In the genomic region with DNA sequence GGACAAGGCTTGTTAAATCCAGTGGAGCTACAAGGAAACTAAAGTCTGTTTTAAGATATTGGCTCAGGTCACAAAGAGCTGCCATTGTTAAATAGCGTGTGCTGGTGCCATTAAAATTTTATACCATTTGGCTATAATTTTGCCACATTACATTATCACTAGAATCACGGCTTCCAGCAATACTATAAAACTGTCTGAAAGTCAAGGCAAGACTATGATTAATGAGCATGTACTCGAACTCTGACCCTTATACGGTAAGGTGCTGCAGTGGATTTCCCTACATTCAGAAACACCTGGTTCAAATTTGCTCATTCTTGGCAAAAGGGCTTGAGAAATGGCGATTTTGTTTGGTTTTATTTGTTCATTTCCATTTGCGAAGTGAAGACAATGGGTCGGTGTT, we compare ENCODE assay signal across 26 mouse cellular contexts.
DNase-seq lines count a peak whose midpoint lies in the region; ATAC-seq lines count a peak whose summit lies in the region.
"Had no signal": no experiment of that assay in that cellular context is flagged by ENCODE, and none has a peak within 500 bp of the region (broad histone marks: within the 10 kb centered on the region; RNA-seq: fewer than 3 reads in every experiment).

No protein-coding gene starts in this region.

- H3K4me2 ChIP-seq in limb, embryonic 12.5 days: no peak overlapping the region
- H3K4me2 ChIP-seq: embryonic facial prominence, embryonic 12.5 days; embryonic facial prominence, embryonic 15.5 days; heart, embryonic 13.5 days; hindbrain, embryonic 14.5 days had no signal

- no peak overlapping the region for H3K9ac ChIP-seq in limb, embryonic 12.5 days (replicated peaks)
- H3K9ac ChIP-seq: embryonic facial prominence, embryonic 12.5 days; embryonic facial prominence, embryonic 15.5 days; forebrain, postnatal 0 days; heart, embryonic 13.5 days; hindbrain, embryonic 14.5 days had no signal

- WGBS in limb, embryonic 12.5 days: 23% methylated on average over 7 of the region's 7 CpGs

- no peak overlapping the region for H3K27ac ChIP-seq in limb, embryonic 12.5 days
- H3K27ac ChIP-seq: embryonic facial prominence, embryonic 12.5 days; embryonic facial prominence, embryonic 15.5 days; heart, adult 2 months; heart, embryonic 10.5 days; heart, embryonic 13.5 days; hindbrain, embryonic 14.5 days; hindbrain, postnatal 0 days had no signal

- ATAC-seq in limb, embryonic 12.5 days (ENCODE audit: insufficient number of reproducible peaks, insufficient read depth, low FRiP score, low TSS enrichment, low read depth): 0 out of 2 replicates have a peak, but pooled peaks have one; percentile 64
- ATAC-seq: activated CD4-positive, CD25-positive, alpha-beta regulatory T cell, adult 4 months; forebrain, embryonic 14.5 days; forebrain, postnatal 0 days; hindbrain, postnatal 0 days had no signal

- peak; percentile 39 for DNase-seq in embryo, embryonic 10.5 days (ENCODE audit: low spot score)
- DNase-seq in embryo, embryonic 10 days (ENCODE audit: low spot score): no peak
- peak; percentile 80 for DNase-seq in hindlimb bud, embryonic 11.5 days (ENCODE audit: extremely low spot score, low read depth, low spot score)
- no peak for DNase-seq in layer of hippocampus, adult 9-10 months (ENCODE audit: low spot score)
- DNase-seq in urinary bladder, postnatal 10 days (ENCODE audit: low spot score): no peak
- DNase-seq in layer of hippocampus, adult 9-11 months: no peak
- DNase-seq: adrenal gland, adult 8-10 months; adrenal gland, postnatal 25 days; cerebellum, adult 11-12 months; cerebellum, adult 8-10 months; cerebellum, postnatal 10 days; cerebellum, postnatal 36 days; forebrain, postnatal 0 days; gastrocnemius, postnatal 36 days; heart, adult 2 months; heart, postnatal 14 days; heart, postnatal 4 days had no signal

- 0 out of 2 replicates have a peak, but pooled peaks cover 9% of the 10 kb centered on the region for H3K4me1 ChIP-seq in limb, embryonic 12.5 days (replicated peaks)
- H3K4me1 ChIP-seq: embryonic facial prominence, embryonic 12.5 days; embryonic facial prominence, embryonic 15.5 days; heart, embryonic 10.5 days; heart, embryonic 13.5 days had no signal

- H3K9me3 ChIP-seq in limb, embryonic 12.5 days: 0 out of 2 replicates have a peak, but pooled peaks cover 6% of the 10 kb centered on the region
- H3K9me3 ChIP-seq: embryonic facial prominence, embryonic 12.5 days; embryonic facial prominence, embryonic 15.5 days; heart, embryonic 10.5 days had no signal

- no peak overlapping the region for H3K4me3 ChIP-seq in limb, embryonic 12.5 days (replicated peaks)
- H3K4me3 ChIP-seq: embryonic facial prominence, embryonic 12.5 days; embryonic facial prominence, embryonic 15.5 days; heart, adult 2 months; heart, embryonic 10.5 days; heart, embryonic 13.5 days had no signal

- no peaks in the 10 kb centered on the region for H3K36me3 ChIP-seq in limb, embryonic 12.5 days
- H3K36me3 ChIP-seq: embryonic facial prominence, embryonic 12.5 days; embryonic facial prominence, embryonic 15.5 days; heart, embryonic 10.5 days; heart, embryonic 13.5 days had no signal

- peaks cover 19% of the 10 kb centered on the region for H3K27me3 ChIP-seq in limb, embryonic 12.5 days
- H3K27me3 ChIP-seq: embryonic facial prominence, embryonic 12.5 days; embryonic facial prominence, embryonic 15.5 days; heart, embryonic 13.5 days had no signal

Comparison
In these comparisons a context has a peak if more than half of its experiments do, and no peak if none do; other contexts are left out.
1. DNase-seq: peak in embryo, embryonic 10.5 days (single experiment) and hindlimb bud, embryonic 11.5 days (single experiment); none in embryo, embryonic 10 days (single experiment), layer of hippocampus, adult 9-10 months (single experiment), urinary bladder, postnatal 10 days (single experiment) and layer of hippocampus, adult 9-11 months (single experiment).